Mouse (Mus musculus) bone marrow, adult 2 months (tissue): ENCODE results near the gene 1700025C18Rik.

Experiments used
- CTCF ChIP-seq: fragments of 200-500 bp; IDR thresholded peaks from 2 replicates; pipeline ENCODE4 v1.5.1; 2011; ENCODE audit warnings: low read length, control low read depth; ENCODE audit not compliant: control insufficient read depth, insufficient read depth
- POLR2A ChIP-seq: fragments of 200-500 bp; IDR thresholded peaks from 2 replicates; pipeline ENCODE4 v1.6.1; 2011; ENCODE audit warnings: low read depth, mild to moderate bottlenecking, control low read depth, low read length, borderline replicate concordance; ENCODE audit not compliant: control insufficient read depth

- TF ChIP-seq POLR2A (no peak), CTCF (no peak)
These were observed 34.6 kb downstream of the 1700025C18Rik start for GRCm38 (mm10) chr2:165055905-165056304.
